22 mouse cellular contexts compared by ENCODE assay signal in genomic region chr19:24767401-24767800, GRCm38 (mm10).
"Had no signal": no experiment of that assay in that cellular context is flagged by ENCODE, and none has a peak within 500 bp of the region (broad histone marks: within the 10 kb centered on the region; RNA-seq: fewer than 3 reads in every experiment).

No protein-coding gene starts in this region.

- H3K27ac ChIP-seq: limb, embryonic 12.5 days; limb, embryonic 15.5 days; liver, embryonic 14.5 days; midbrain, embryonic 10.5 days; midbrain, embryonic 13.5 days; neural tube, embryonic 13.5 days; stomach, embryonic 15.5 days had no signal

- H3K4me2 ChIP-seq: limb, embryonic 12.5 days; limb, embryonic 15.5 days; liver, embryonic 11.5 days; lung, embryonic 14.5 days; midbrain, embryonic 13.5 days; neural tube, embryonic 13.5 days; stomach, embryonic 15.5 days had no signal

- H3K4me1 ChIP-seq: megakaryocyte, embryonic 14.5 days; midbrain, embryonic 13.5 days had no signal

- H3K36me3 ChIP-seq: limb, embryonic 12.5 days; limb, embryonic 15.5 days; midbrain, embryonic 10.5 days; midbrain, embryonic 13.5 days; neural tube, embryonic 13.5 days; stomach, embryonic 15.5 days had no signal

- H3K9ac ChIP-seq: limb, embryonic 12.5 days; limb, embryonic 15.5 days; liver, embryonic 14.5 days; liver, postnatal 0 days; lung, embryonic 14.5 days; midbrain, embryonic 13.5 days; neural tube, embryonic 13.5 days; stomach, embryonic 15.5 days had no signal

- H3K27me3 ChIP-seq: limb, embryonic 12.5 days; limb, embryonic 15.5 days; megakaryocyte, embryonic 14.5 days; midbrain, embryonic 13.5 days; neural tube, embryonic 13.5 days; stomach, embryonic 15.5 days had no signal

- ATAC-seq: liver, postnatal 0 days; lung, postnatal 0 days; midbrain, embryonic 13.5 days; midbrain, embryonic 16.5 days had no signal

- H3K9me3 ChIP-seq: limb, embryonic 12.5 days; limb, embryonic 15.5 days; megakaryocyte, embryonic 14.5 days; midbrain, embryonic 10.5 days; midbrain, embryonic 13.5 days; neural tube, embryonic 13.5 days; stomach, embryonic 15.5 days had no signal

- DNase-seq: kidney, postnatal 14 days; kidney, postnatal 4 days; left cerebral cortex, postnatal 4 days; liver, postnatal 0 days; lung, embryonic 14.5 days; retina, postnatal 1 day; right cerebral cortex, postnatal 25 days; spleen, adult 18-20 months; thymus, adult 18-20 months; thymus, postnatal 36 days had no signal

- H3K4me3 ChIP-seq: limb, embryonic 12.5 days; limb, embryonic 15.5 days; megakaryocyte, embryonic 14.5 days; midbrain, embryonic 10.5 days; midbrain, embryonic 13.5 days; myocyte; neural tube, embryonic 13.5 days; stomach, embryonic 15.5 days had no signal
